8 mouse cellular contexts compared by ENCODE assay signal in genomic region chr17:74264333-74265155, GRCm38 (mm10). TPM values are rescaled to one million over a fixed set of nuclear protein-coding genes. Genes with fewer than 3 reads are reported as not detected.
DNase-seq lines count a peak whose midpoint lies in the region; ATAC-seq lines count a peak whose summit lies in the region.

No protein-coding gene starts in this region.

- H3K4me1 ChIP-seq in forebrain, embryonic 15.5 days = peaks cover 19% of the 10 kb centered on the region
- H3K4me1 ChIP-seq in hindbrain, embryonic 15.5 days (replicated peaks) = peaks cover 14% of the 10 kb centered on the region

- 47% methylated on average over 3 of the region's 3 CpGs for WGBS in forebrain, embryonic 15.5 days
- WGBS in hindbrain, embryonic 15.5 days = 47% methylated on average over 3 of the region's 3 CpGs

- H3K9ac ChIP-seq in forebrain, embryonic 15.5 days (replicated peaks) = no peak overlapping the region
- no peak overlapping the region for H3K9ac ChIP-seq in hindbrain, embryonic 15.5 days

- no peaks in the 10 kb centered on the region for H3K27me3 ChIP-seq in forebrain, embryonic 15.5 days
- H3K27me3 ChIP-seq in hindbrain, embryonic 15.5 days = no peaks in the 10 kb centered on the region

- peak overlapping the region; percentile 54 for H3K27ac ChIP-seq in forebrain, embryonic 15.5 days (replicated peaks)
- H3K27ac ChIP-seq in hindbrain, embryonic 15.5 days (replicated peaks) = peak overlapping the region; percentile 52

- DNase-seq in kidney, adult 11 months = peak; percentile 24
- no peak for DNase-seq in kidney, postnatal 25 days
- DNase-seq in lung, postnatal 14 days = peak; percentile 10
- no peak for DNase-seq in retina, embryonic 14.5 days (ENCODE audit: low spot score)
- DNase-seq in right cerebral cortex, postnatal 4 days = no peak
- DNase-seq in urinary bladder, postnatal 10 days (ENCODE audit: low spot score) = no peak

- ATAC-seq in forebrain, embryonic 15.5 days (replicated peaks) = peak; percentile 13; the same call in 1 of the 2 replicates
- ATAC-seq in hindbrain, embryonic 15.5 days (ENCODE audit: low FRiP score, low read depth) = no peak

- H3K4me2 ChIP-seq in forebrain, embryonic 15.5 days (replicated peaks) = no peak overlapping the region
- no peak overlapping the region for H3K4me2 ChIP-seq in hindbrain, embryonic 15.5 days

- no peaks in the 10 kb centered on the region for H3K9me3 ChIP-seq in forebrain, embryonic 15.5 days
- H3K9me3 ChIP-seq in hindbrain, embryonic 15.5 days = no peaks in the 10 kb centered on the region

- H3K36me3 ChIP-seq in forebrain, embryonic 15.5 days = no peaks in the 10 kb centered on the region
- H3K36me3 ChIP-seq in hindbrain, embryonic 15.5 days = no peaks in the 10 kb centered on the region

- no peak overlapping the region for H3K4me3 ChIP-seq in forebrain, embryonic 15.5 days
- H3K4me3 ChIP-seq in hindbrain, embryonic 15.5 days = no peak overlapping the region

RNA-seq across cellular contexts. Expression of gene Memo1, which starts 30.8 kb away (rescaled TPM):
- polyA plus RNA-seq in forebrain, embryonic 15.5 days (2015; fragmentation: Nextera tagmentation; extraction: Ambion mirVana) = 63.9 and 66.1 TPM in 2 replicates
- 51.1 and 51.6 TPM in 2 replicates for polyA plus RNA-seq in hindbrain, embryonic 15.5 days (2015; fragmentation: Nextera tagmentation; extraction: Ambion mirVana)

RNA-seq across cellular contexts. Expression of gene Dpy30, which starts 59.2 kb away (rescaled TPM):
- 202 and 214 TPM in 2 replicates for polyA plus RNA-seq in forebrain, embryonic 15.5 days (2015; fragmentation: Nextera tagmentation; extraction: Ambion mirVana)
- polyA plus RNA-seq in hindbrain, embryonic 15.5 days (2015; fragmentation: Nextera tagmentation; extraction: Ambion mirVana) = 210 and 224 TPM in 2 replicates

Comparison
In these comparisons a context has a peak if more than half of its experiments do, and no peak if none do; other contexts are left out.
1. DNase-seq: peak in kidney, adult 11 months (single experiment) and lung, postnatal 14 days (single experiment); none in kidney, postnatal 25 days (0 of 2), retina, embryonic 14.5 days (single experiment), right cerebral cortex, postnatal 4 days (single experiment) and urinary bladder, postnatal 10 days (single experiment).